Mouse (Mus musculus) forebrain, postnatal 0 days (tissue): Measurements from ENCODE around the gene Tnfaip8l3. TPM values are rescaled to one million over a fixed set of nuclear protein-coding genes. Genes with fewer than 3 reads are reported as not detected.

Experiments used
- ATAC-seq: fragments of 200-750 bp; cut with Nextera tagmentation; 2 replicates; pipeline ENCODE4 v1.8.0; 2017; ENCODE audit warnings: mild to moderate bottlenecking, moderate library complexity
- DNase-seq: peaks from one replicate; pipeline ENCODE4 v3.0.0-alpha.2; 2015
- H3K27ac ChIP-seq: fragments of 300-500 bp; sonication (generic); 2 replicates; pipeline ENCODE4 v1.5.1; 2014; ENCODE audit warnings: low read depth, mild to moderate bottlenecking, antibody characterized with exemption, low read length, moderate library complexity, mixed read lengths
- H3K27me3 ChIP-seq: fragments of 300-500 bp; sonication (generic); 2 replicates; pipeline ENCODE4 v1.6.1; 2014; ENCODE audit warnings: mild to moderate bottlenecking, low read length, mixed read lengths; ENCODE audit not compliant: insufficient read depth
- H3K36me3 ChIP-seq: fragments of 300-500 bp; sonication (generic); 2 replicates; pipeline ENCODE4 v1.6.1; 2014; ENCODE audit warnings: mild to moderate bottlenecking, moderate library complexity; ENCODE audit not compliant: insufficient read depth
- H3K4me1 ChIP-seq: fragments of 300-500 bp; sonication (generic); 2 replicates; pipeline ENCODE4 v1.6.1; 2014; ENCODE audit warnings: antibody characterized with exemption; ENCODE audit not compliant: insufficient read depth
- H3K4me2 ChIP-seq: fragments of 300-500 bp; sonication (generic); 2 replicates; pipeline ENCODE4 v1.6.1; 2014; ENCODE audit warnings: low read depth, mild to moderate bottlenecking, moderate library complexity
- H3K4me3 ChIP-seq: fragments of 300-500 bp; sonication (generic); 2 replicates; pipeline ENCODE4 v1.5.1; 2014; ENCODE audit warnings: low read depth, low read length, mixed read lengths
- H3K9ac ChIP-seq: fragments of 300-500 bp; sonication (generic); 2 replicates; pipeline ENCODE4 v1.6.1; 2014; ENCODE audit warnings: mild to moderate bottlenecking
- H3K9me3 ChIP-seq: fragments of 300-500 bp; sonication (generic); 2 replicates; pipeline ENCODE4 v1.6.1; 2016; ENCODE audit warnings: low read length
- CTCF ChIP-seq: sonication (generic); IDR thresholded peaks from 2 replicates; pipeline ENCODE4 v1.5.1; 2016; ENCODE audit warnings: antibody characterized with exemption, control low read depth, low read depth
- WGBS: fragments of 180-500 bp; shearing (Covaris S2); extraction: QIAGEN DNeasy Blood & Tissue Kit; methylation state at CpG from one replicate; pipeline ENCODE4 v1.1.7; 2014; 5-methylcytosine and 5-hydroxymethylcytosine counted together
- polyA plus RNA-seq: library from polyadenylated mRNA; unstranded; fragments of >200 nt; fragmentation: Nextera tagmentation; extraction: Ambion mirVana; gene quantifications from 2 replicates; pipeline ENCODE4 v1.2.1, GENCODE M21; 2015
- total RNA-seq: library from RNA; depleted of rRNA; stranded (reverse); fragments of >200 nt; gene quantifications from 2 replicates; pipeline ENCODE4 v1.2.3, GENCODE M21; 2014

Gene Tnfaip8l3
- total and polyA plus RNA-seq, 2 experiments from 2014 or later = 0.71 to 2.2 TPM

DNA sequence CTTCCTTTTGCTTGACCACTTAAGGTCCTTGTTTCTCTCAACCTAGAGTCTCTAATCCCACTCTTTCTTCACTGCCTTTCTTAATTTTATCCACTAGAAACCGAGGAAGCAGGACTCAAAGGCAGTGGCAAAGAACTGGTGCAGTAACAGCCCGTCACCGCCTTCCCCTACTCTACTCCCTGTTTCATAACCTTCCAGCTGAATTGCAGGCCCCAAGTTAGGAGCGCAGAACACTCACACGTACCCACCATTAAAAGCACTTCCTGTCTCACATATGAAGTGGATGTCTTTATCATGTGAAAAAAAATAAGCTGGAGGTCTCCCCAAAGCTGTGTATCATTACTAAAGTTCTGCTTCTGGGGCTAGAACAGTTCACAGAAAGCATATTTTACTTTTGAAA, 6.5 kb downstream of the Tnfaip8l3 start:
- H3K9ac ChIP-seq = no peak overlapping the region
- H3K4me3 ChIP-seq = no peak overlapping the region
- DNase-seq (no peak), ATAC-seq (no peak)
- 80% methylated on average over 5 of the region's 5 CpGs for WGBS
- H3K27me3 ChIP-seq = no peaks in the 10 kb centered on the region
- H3K4me2 ChIP-seq = no peak overlapping the region
- no peak overlapping the region for H3K27ac ChIP-seq
- H3K9me3 ChIP-seq = no peaks in the 10 kb centered on the region
- H3K36me3 ChIP-seq = no peaks in the 10 kb centered on the region
- TF ChIP-seq CTCF = no peak
- no peaks in the 10 kb centered on the region for H3K4me1 ChIP-seq

DNA sequence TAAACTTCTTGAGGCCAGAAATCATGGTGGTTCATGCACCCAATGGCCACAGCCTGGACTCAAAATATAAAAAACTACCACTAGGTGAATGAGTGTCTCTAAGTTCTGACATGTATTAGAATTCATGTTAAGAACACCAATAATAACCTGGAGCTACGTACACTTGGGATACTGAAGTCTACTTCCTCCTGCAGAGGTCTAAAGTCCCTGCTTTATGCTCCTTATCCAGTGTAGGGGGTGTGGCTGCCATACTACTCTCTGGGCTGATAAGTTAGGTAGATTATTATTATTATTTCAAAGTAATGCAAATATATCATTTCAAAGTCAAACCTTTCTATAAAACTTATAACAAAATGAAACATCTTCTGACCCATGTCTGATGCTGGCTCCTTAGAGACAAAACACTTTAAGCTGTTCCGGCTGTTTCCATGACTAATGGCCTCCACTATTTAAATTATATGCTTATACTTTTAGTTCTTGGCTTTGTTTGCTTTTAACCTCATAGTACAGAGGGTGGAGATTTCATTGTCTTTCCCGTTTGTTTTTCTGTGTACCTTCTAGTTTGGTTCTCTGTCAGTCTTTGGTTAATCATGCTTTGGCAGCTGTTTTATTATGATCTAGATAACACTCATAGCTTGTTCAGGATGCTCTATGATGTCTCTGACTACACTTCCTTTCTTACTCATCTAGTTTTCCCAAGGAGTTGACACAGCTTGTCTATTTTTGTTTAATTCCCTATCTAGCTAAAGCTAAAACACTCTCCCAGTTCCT, 16.7 kb downstream of the Tnfaip8l3 start:
- no peak for ATAC-seq

DNA sequence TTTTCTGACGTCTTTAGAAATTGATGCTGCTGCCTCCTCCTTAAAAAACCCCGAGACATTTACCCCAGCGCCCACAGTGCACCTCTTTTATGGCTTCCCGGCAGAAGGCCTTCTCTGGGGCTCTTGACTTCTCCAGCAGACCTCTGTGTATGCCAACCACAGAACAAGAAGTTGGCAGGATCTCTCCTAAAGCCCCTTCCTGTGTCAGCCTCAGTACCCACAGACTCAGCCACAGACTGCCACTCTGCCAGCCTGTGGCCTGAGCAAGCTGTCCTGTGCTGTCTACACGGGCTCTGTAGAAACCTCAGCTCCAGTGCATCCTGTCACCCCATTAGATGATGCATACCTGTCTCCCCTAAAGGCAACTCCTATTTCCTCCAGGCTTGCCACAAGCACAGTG, 19.2 kb downstream of the Tnfaip8l3 start:
- no peaks in the 10 kb centered on the region for H3K27me3 ChIP-seq
- no peak overlapping the region for H3K9ac ChIP-seq
- DNase-seq (no peak), ATAC-seq (no peak)
- H3K4me3 ChIP-seq = no peak overlapping the region
- H3K9me3 ChIP-seq = no peaks in the 10 kb centered on the region
- H3K4me1 ChIP-seq = no peaks in the 10 kb centered on the region
- no peak overlapping the region for H3K27ac ChIP-seq
- H3K4me2 ChIP-seq = no peak overlapping the region
- TF ChIP-seq CTCF = no peak
- H3K36me3 ChIP-seq = no peaks in the 10 kb centered on the region
- WGBS = 78% methylated on average over 5 of the region's 5 CpGs

More for the DNA sequence above, 16.7 kb downstream of the Tnfaip8l3 start:
- Histone ChIP-seq H3K27ac (no peak overlapping the region), H3K4me3 (no peak overlapping the region), H3K4me2 (no peak overlapping the region), H3K9ac (no peak overlapping the region), H3K9me3 (no peaks in the 10 kb centered on the region), H3K36me3 (no peaks in the 10 kb centered on the region), H3K27me3 (no peaks in the 10 kb centered on the region), H3K4me1 (no peaks in the 10 kb centered on the region)
- WGBS = 92% methylated on average over 3 of the region's 3 CpGs
- no peak for DNase-seq
- no peak for TF ChIP-seq CTCF

DNA sequence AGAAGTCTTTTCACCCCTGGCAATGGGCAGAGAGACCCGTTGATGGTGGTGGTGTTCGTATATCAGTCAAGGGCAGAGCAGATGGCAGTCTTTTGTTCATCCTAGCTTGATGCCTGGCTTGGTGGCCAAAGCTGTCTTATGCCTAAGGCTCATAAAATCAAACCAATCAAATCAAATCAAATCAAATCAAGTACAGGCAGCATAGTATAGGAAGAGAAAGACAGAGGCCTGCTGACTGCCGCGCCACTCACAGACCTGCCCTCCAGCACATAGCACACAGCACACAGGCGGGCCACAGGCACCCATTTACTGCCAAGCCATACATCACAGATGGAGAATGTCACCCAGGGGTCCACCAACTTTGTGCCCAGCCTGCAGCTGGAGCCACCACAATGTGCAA, 25.1 kb downstream of the Tnfaip8l3 start:
- 89% methylated on average over 5 of the region's 5 CpGs for WGBS
- Histone ChIP-seq H3K27ac (no peak overlapping the region), H3K27me3 (no peaks in the 10 kb centered on the region), H3K4me3 (no peak overlapping the region), H3K4me1 (no peaks in the 10 kb centered on the region), H3K9me3 (no peaks in the 10 kb centered on the region), H3K4me2 (no peak overlapping the region), H3K36me3 (no peaks in the 10 kb centered on the region), H3K9ac (no peak overlapping the region)
- DNase-seq (no peak), ATAC-seq (no peak)
- no peak for TF ChIP-seq CTCF

DNA sequence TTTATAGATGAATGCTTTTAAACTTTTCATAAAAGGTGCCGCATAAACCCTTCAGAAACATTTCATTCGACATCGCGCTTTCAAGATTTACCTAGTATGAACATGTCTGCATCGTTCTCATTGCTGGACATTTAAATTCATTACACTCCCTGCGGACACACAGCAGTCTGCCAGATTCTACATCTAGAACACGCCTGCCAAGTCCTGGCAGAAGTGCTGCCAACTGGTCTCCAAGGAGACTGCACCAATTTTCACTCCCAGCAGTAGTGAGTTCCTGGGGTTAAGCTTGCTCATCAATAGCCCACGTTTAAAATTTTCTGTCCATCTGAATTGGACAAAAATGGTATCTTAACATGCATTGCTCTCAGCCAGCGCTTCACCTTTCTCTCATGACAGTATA, 30.5 kb downstream of the Tnfaip8l3 start:
- TF ChIP-seq CTCF = no peak
- H3K4me3 ChIP-seq = no peak overlapping the region
- H3K9ac ChIP-seq = no peak overlapping the region
- no peaks in the 10 kb centered on the region for H3K27me3 ChIP-seq
- 28% methylated on average over 9 of the region's 9 CpGs for WGBS
- no peaks in the 10 kb centered on the region for H3K9me3 ChIP-seq
- ATAC-seq = peak; percentile 50; the same call in 1 of the 2 replicates
- H3K36me3 ChIP-seq = no peaks in the 10 kb centered on the region
- no peak overlapping the region for H3K4me2 ChIP-seq
- no peaks in the 10 kb centered on the region for H3K4me1 ChIP-seq
- DNase-seq = peak; percentile 71
- no peak overlapping the region for H3K27ac ChIP-seq

DNA sequence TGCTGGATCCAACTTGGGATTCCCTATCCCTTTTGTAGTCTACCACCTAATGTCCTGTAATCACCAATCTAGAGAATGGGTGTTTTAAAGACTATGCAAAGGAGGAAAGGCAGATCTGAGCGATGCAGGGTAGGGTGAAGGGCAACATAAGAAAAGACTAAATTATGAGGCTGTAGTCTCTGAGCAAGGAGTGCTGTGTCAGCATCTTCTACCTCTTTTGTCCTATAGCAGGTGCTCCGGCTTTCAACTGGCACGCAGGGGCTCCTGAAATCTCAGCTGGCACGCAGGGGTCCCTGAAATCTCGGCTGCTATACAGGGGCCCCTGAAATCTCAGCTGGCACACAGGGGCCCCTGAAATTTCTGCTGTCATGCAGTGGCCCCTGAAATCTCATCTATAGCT, 33.5 kb downstream of the Tnfaip8l3 start:
- no peak for TF ChIP-seq CTCF
- WGBS = 68% methylated on average over 5 of the region's 5 CpGs

DNA sequence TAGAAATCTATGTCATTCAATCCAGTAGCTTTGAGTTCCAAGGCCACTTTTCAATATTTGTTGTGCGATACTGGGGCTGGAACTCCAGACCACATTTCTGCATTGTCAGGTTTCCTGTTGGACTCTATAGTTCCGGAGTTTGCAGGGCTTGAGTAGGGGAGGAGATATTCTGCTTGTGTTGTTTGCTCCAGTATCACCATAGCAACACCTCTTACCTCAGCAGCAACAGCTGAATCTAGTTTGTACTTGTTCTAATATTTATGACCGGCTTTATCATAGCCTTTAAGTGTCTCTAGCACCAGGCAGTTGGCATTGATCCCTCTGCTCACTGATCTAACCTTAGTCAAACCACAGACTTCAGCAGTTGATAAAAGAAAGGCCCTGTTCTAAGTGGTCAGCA, 45.4 kb downstream of the Tnfaip8l3 start:
- DNase-seq = no peak

More for the DNA sequence above, 33.5 kb downstream of the Tnfaip8l3 start:
- ATAC-seq (no peak), DNase-seq (no peak)
- Histone ChIP-seq H3K4me3 (no peak overlapping the region), H3K27me3 (no peaks in the 10 kb centered on the region), H3K4me2 (no peak overlapping the region), H3K4me1 (no peaks in the 10 kb centered on the region), H3K36me3 (no peaks in the 10 kb centered on the region), H3K9me3 (no peaks in the 10 kb centered on the region), H3K27ac (no peak overlapping the region), H3K9ac (no peak overlapping the region)

More for the DNA sequence above, 45.4 kb downstream of the Tnfaip8l3 start:
- Histone ChIP-seq H3K9ac (no peak overlapping the region), H3K27ac (no peak overlapping the region), H3K4me1 (no peaks in the 10 kb centered on the region), H3K27me3 (no peaks in the 10 kb centered on the region), H3K9me3 (no peaks in the 10 kb centered on the region), H3K4me2 (no peak overlapping the region), H3K36me3 (no peaks in the 10 kb centered on the region), H3K4me3 (no peak overlapping the region)
- WGBS = 71% methylated on average over 3 of the region's 3 CpGs
- no peak for ATAC-seq
- TF ChIP-seq CTCF = no peak
